Mouse (Mus musculus): ENCODE measurements around the gene Cd300c. TPM values are rescaled to one million over a fixed set of nuclear protein-coding genes. Genes with fewer than 3 reads are reported as not detected.
"Not testable (repeated sequence)": the region's sequence is repeated elsewhere in the genome, so short reads cannot be mapped to it uniquely, and the experiment has no call there.

Cd300c gene
- not detected for total RNA-seq (2021)

DNA sequence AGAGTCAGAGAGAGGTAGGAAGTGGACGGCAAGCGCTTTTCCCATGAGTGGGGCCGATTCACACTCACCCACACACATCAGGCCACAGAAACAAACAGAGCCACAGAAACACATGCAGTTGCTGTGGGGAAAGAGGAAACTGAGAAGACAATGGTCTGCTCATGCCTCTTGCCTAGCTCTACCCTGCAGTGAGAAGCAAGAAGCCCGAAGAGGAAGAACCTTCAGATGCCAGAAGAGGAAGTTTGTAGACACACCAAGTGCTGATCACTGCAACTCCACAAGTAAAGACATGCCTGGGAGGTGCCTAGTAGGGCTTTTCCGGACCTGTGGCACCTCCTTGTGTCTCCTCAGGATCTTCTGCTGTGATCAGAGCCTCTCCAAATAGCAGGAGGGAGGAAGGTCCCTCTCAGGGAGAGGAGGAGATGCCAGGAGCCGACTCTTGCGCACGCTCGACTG lies at the start of gene Cd300c:
TSS of gene Cd300c (minus strand) at position 406 of the 456 bp plus-strand sequence.
- intact Hi-C loops (cut with DNase I), result no loop called here
- peak; percentile 5 to 33 for DNase-seq (ENCODE audit: low spot score in 2 of 2)

DNA sequence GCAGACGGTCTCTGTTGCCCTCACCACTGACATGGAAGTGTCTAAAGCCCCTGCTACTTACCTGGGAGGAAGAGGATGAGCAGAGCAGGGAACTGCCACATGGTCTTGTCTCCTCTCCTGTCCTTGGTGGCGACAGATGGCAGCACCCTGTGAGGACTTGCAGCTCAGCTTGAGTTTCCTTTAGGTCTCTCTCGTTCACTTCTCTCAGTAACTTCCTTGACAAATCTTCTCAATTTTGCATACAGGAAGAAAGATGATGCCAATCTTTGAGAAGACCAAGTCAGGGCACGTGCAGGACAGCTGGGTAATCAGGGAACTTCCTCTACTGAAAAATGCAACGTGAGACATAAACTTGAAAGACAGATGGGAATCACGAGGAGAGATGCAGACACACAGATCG lies 47.1 kb upstream of the Cd300c start, which contains the start of gene Cd300ld2:
TSS of gene Cd300ld2 (minus strand) at position 101 of the 400 bp plus-strand sequence.
- intact Hi-C loops (cut with DNase I); DNase-seq (ENCODE audit: low spot score in 2 of 2): not testable (repeated sequence)

DNA sequence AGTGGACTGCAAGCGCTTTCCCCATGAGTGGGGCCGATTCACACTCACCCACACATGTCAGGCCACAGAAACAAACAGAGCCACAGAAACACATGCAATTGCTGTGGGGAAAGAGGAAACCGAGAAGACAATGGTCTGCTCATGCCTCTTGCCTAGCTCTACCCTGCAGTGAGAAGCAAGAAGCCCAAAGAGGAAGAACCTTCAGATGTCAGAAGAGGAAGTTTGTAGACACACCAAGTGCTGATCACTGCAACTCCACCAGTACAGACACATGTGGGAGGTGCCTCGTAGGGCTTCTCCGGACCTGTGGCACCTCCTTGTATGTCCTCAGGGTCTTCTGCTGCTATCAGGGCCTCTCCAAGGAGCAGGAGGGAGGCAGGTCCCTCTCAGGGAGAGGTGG lies 35.1 kb upstream of the Cd300c start:
- peak; percentile 4 to 9 for DNase-seq (ENCODE audit: low spot score in 2 of 2)
- intact Hi-C loops (cut with DNase I), result no loop called here

DNA sequence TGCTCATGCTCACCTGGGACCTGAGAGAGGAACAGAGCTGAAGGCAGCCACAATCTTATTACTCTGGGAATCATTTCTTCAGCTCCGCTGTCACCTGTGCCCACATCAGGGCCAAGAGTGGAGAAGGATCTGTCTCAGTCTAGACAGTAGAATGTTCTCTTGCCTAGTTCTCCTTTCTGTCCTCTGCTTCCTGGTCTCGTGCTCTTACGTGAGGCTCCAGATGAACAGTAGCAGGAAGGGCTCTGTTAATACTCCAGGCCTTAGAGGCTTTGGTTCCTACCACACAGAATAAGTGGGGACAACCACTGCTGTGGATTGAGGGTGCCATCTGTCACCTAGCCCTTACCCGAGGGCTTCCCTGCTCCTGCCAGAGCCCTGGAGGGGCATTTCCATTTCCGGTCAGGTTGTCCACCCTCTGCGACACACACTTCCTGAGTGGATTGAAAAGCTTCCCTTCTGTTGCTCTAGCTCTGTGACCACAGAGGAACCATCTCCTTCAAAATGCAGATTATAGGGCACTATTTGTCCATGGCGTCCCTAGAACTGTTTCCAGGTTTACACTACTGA lies 32.6 kb upstream of the Cd300c start, which contains the start of gene Cd300c2:
TSS of gene Cd300c2 (minus strand) at position 407 of the 567 bp plus-strand sequence.
- intact Hi-C loops (cut with DNase I), result loop anchor here (2.0 kb wide), 1 partner anchor 41 kb away; no protein-coding TSS in a partner anchor
- DNase-seq (ENCODE audit: low spot score in 2 of 2), result peak in 1 of 2 experiments; percentile 2

DNA sequence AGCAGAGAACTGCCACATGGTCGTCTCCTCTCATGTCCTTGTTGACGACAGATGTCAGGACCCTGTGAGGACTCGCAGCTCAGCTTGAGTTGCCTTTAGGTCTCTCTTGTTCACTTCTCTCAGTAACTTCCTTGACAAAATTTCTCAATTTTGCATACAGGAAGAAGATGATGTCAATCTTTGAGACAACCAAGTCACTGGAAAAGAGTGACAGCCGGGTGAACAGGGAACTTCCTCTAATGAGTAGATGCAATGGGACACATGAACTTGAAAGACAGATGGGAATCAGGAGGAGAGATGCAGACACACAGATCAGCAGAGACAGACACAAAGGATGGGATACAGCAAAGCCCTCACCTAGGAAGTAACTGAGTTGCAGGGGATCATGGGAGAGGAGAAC lies 20.8 kb upstream of the Cd300c start, which contains the start of gene Cd300ld:
TSS of gene Cd300ld (minus strand) at position 130 of the 400 bp plus-strand sequence.
- DNase-seq (ENCODE audit: low spot score in 2 of 2), result no peak
- intact Hi-C loops (cut with DNase I), result loop anchor here (5.0 kb wide), 1 partner anchor 138 kb away; no protein-coding TSS in a partner anchor

DNA sequence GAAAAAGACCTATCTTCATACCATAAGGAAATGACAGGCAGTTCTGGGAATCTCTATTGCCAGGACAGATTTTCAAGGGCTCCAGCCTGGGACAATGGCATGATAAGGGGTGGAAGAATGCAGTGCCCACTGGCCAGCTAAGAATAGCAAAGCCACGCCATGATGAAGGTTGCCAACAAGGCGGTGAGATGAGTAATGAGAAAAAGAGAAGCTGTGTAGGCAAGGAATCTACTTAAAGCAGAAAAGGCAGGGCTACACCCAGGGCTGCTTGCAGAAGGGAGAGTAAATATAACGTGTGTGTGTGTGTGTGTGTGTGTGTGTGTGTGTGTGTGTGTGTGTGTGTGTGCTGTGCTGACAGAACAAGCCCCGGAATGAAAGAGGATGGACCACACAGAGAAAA lies 12.9 kb upstream of the Cd300c start:
- intact Hi-C loops (cut with DNase I), result no loop called here
- peak in 1 of 2 experiments; percentile 69 for DNase-seq (ENCODE audit: low spot score in 2 of 2)

DNA sequence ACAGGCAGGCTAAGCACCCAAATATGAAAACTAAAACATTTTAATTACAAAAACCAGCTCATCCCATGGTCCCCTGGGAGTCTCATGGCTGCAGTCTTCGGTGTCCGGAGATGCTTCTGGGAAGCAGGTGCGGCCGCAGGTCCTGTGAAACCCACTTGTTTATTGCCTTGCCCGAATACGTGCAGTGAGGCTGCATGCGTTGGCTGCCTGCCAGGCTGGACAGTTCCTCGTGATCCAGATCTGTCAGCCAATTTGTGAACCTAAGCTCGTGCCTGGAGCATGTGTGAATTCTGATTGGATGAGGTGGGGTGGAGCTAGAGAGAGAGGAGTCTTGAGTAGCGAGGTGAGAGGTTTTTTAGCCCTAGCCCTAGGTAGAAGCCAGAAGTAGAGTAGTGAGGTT lies 3.8 kb upstream of the Cd300c start:
- intact Hi-C loops (cut with DNase I), result no loop called here
- no peak for DNase-seq (ENCODE audit: low spot score in 2 of 2)

DNA sequence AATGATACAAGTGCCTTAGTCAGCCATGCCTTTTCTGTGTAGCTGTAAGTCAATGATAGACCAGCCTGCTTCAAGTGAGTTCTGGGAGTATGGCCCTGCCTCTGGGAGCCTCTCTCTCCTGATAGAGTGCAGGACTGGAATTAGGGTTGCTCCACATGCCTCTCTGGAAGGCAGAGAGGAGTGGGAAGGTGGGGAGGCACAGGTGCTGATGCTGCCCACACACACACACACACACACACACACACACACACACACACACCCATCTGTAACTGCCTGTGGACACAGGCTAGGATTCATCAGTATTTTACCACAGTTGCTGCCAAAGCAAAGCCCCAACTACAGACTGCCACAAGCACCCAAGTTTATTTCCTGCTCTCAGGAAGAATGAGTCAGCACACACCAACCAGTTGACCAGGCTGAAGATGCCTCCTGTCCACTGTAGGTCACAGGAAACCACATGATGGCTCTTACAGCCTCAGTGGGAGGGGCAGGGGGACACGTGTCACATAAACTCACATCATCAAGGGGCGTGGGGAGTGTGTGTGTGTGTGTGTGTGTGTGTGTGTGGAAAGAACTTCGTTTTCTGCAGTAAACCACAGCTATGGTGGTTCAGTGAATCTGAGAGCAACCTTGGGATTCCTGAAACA lies 3.7 kb downstream of the Cd300c start:
- intact Hi-C loops (cut with DNase I), result no loop called here
- DNase-seq (ENCODE audit: low spot score in 2 of 2), result peak in 1 of 2 experiments; percentile 5

DNA sequence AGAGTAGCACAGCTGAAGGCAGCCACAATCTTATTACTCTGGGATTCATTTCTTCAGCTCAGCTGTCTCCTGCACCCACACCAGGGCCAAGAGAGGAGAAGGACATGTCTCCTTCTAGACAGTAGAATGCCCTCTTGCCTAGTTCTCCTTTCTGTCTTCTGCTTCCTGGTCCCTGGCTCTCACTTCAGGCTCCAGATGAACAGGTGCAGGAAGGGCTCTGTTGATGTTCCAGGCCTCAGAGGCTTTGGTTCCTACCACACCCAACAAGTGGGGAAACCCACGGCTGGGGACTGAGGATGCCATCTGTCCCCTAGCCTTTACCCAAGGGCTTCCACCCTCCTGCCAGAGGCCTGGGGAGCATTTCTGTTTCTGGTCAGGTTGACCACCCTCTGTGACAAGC lies 8.6 kb downstream of the Cd300c start:
- intact Hi-C loops (cut with DNase I), result loop anchor here (2.0 kb wide), 1 partner anchor 42 kb away; no protein-coding TSS in a partner anchor
- DNase-seq (ENCODE audit: low spot score in 2 of 2), result no peak

DNA sequence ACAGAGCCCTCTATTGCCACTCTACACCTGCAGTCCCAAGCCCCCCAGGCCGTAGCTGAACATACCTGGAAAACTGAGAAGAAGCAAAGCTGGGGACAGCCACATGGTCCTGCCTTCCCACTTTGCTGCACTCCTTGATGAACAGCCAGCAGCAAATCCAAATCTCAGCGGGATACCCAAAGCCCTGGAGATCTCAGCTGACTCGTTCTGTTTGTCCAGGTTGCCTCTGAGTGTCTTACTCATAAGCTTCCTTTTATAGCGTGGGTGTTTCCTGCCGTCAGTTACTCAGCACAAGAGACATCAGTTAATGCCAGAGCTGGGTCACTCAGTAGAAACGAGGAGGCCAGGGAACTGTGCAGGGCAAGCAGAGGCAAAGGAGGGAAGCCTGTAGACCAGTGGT lies 34.8 kb downstream of the Cd300c start, which contains the start of gene Cd300lb:
TSS of gene Cd300lb (minus strand) at position 243 of the 400 bp plus-strand sequence.
- DNase-seq (ENCODE audit: low spot score in 2 of 2), result no peak
- intact Hi-C loops (cut with DNase I), result no loop called here

DNA sequence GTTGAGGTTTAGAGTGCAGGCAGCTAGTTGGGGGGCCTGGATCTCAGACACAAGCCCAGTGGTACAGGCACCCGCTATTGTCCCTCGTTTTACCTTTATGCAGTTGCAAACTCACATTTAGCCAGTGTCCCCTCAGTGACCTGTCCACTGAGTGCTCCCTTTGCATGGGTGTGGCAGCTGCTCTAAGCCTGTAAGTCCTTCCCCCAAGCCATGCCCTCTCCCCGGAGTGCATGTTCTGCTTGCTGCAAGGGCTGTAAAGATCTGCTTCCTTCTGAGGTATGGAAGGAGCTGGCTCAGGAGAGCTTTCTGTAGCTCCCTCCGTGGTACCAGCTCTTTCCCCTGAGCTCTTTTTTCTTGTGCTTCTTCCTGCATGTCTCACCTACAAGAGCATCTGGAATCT lies 35.4 kb downstream of the Cd300c start:
- no peak for DNase-seq (ENCODE audit: low spot score in 2 of 2)
- intact Hi-C loops (cut with DNase I), result no loop called here

DNA sequence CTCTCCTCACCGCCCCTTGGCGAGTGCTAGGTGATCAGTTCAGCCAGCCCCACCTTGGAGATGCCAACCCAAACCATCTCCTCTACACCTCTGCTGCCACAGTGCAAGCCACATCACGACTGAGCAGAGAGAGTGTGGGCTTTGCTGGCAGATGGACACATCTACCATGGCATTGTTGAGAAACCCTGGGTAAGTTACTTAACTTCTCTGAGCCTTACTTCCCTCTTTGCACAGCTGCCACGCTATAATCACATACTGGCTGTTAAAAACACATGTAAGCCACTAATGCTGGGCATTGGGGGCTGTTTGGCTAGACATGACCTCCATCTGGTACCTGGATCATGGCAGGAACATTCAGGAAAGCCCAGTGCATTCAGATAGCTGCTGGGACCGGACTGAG lies 37.9 kb downstream of the Cd300c start:
- DNase-seq (ENCODE audit: low spot score in 2 of 2), result no peak
- intact Hi-C loops (cut with DNase I), result no loop called here

DNA sequence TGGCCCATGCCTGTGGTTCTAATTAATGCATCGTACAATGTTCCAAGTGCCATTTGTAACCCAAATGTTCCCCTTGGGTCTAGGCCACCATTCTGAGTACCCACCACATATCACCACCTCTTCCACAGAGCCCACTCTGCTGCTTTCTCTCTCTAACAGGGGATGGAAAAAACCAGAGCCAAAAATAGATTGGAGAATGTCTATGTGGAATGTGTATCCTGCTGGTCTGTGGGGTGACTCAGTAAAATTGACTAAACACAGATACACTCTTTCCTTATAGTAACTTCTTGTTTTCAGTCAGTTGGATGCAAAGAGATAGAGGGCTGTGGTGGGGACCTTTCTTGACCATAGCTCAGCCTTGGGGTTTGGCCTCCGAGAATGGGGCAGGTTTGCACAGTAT lies 39.4 kb downstream of the Cd300c start:
- peak in 1 of 2 experiments; percentile 45 for DNase-seq (ENCODE audit: low spot score in 2 of 2)
- intact Hi-C loops (cut with DNase I), result no loop called here

DNA sequence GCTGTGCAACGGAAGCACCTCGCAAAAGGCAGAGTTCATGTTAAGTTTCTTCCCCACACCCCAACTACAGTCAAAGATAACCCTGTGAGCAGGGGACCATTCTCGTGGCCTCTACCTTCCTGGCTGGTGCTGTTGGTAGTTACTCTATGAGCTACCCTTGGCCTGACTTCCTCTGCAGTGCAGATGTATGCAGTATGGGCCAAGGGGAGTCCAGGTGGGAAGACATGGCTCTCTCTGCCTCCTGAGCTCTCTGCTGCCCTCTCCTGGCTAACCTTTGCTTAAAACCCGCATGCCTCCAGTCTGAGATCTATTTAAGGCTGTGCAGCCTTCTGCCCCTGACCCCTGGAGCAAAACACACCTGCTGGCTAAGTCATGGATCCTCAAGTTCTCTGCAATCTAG lies 45.0 kb downstream of the Cd300c start:
- no peak for DNase-seq (ENCODE audit: low spot score in 2 of 2)
- intact Hi-C loops (cut with DNase I), result no loop called here

DNA sequence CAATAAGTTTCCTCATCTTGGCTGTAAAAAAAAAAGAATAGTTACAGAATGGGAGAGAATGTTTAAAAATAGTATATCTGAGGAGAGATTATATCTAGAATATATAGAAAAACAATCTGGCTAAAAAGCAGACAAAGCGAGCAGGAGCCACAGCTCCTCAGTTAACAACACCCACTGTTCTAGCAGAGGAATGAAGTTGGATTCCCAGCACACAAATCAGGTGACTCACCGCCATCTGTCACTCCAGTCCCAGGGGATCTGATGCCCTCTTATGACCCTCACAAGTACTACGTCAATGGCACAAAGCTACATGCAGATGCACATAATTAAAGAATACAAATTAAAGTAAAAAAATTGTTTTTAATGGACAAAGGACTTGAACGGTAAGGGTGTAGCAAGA lies 46.5 kb downstream of the Cd300c start:
- intact Hi-C loops (cut with DNase I), result no loop called here
- DNase-seq (ENCODE audit: low spot score in 2 of 2), result peak; percentile 52 to 91

DNA sequence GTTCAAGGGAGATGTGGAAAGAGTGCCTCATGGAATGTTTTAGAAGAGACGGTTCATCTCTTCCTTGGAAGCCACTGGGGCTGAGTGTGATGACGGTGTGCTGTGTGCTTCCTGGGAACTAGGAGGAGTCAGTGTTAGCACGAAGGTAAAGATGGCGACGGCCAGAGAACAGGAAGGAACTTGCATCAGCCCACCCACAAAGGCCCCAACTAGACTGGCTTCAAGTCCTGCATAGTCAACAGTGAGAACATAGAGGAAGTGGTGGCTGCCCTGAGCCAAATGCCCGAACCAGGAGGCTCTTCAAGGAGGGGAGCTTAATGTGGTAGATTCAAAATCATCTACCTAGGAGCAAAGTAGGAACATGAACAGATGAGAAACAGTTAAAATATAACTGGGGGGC lies 51.8 kb downstream of the Cd300c start:
- no peak for DNase-seq (ENCODE audit: low spot score in 2 of 2)
- intact Hi-C loops (cut with DNase I), result no loop called here

DNA sequence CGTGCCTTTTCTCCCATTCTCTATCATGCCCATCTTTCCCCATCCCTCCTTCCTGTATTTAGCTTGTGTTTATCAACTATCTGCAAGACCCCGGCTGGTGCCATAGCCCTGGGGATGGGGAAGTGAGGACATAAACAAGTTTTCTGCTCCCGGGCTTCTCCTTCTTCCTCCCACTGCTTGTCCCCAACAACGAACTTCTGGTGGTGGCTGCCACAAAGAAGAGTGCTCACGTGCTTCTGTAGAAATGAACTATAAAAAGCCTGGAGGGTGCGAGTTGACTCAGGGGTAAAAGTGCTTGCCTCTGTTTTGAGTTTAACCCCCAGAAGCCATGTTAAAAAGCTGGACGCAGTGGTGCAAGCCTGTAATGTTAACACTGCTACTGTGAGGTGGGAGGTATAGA lies 54.0 kb downstream of the Cd300c start:
- no peak for DNase-seq (ENCODE audit: low spot score in 2 of 2)
- intact Hi-C loops (cut with DNase I), result loop anchor here (5.0 kb wide), 1 partner anchor 243 kb away; no protein-coding TSS in a partner anchor

DNA sequence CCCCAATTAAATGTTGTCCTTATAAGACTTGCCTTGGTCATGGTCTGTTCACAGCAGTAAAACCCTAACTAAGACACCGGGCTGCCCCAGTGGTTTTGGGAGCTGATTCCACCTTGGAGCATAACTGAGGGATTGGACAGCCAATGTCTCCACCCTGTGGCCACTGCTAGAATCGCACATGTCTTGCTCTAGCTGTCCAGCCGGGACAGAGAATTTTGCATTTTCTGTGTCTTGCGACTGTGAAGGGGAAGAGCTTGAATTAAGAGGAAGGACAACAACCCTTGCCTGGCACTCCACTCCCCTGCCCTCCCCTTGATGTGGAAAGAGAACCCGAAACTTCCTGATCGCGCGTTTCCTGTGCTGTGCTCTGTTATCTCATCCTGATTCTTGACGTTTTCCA lies 56.1 kb downstream of the Cd300c start:
- intact Hi-C loops (cut with DNase I), result loop anchor here (1.0 to 5.0 kb wide), 4 partner anchors 33 to 241 kb away; no protein-coding TSS in a partner anchor
- DNase-seq (ENCODE audit: low spot score in 2 of 2), result peak; percentile 83 to 86

DNA sequence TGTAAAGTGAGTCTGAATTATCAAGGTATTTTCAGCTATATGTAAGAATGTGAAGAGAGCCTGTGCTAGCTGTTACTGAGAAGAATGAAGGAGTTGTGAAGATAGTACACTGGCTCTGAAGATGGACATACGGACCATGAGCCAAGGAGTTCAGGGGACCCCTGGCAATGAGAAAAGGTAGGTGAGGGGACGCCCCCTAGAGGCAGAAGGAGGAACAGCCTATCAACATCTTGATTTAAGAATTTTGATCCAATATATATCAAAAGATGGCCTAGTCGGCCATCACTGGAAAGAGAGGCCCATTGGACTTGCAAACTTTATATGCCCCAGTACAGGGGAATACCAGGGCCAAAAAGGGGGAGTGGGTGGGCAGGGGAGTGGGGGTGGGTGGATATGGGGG lies 59.4 kb downstream of the Cd300c start:
- DNase-seq (ENCODE audit: low spot score in 2 of 2); intact Hi-C loops (cut with DNase I): not testable (repeated sequence)

DNA sequence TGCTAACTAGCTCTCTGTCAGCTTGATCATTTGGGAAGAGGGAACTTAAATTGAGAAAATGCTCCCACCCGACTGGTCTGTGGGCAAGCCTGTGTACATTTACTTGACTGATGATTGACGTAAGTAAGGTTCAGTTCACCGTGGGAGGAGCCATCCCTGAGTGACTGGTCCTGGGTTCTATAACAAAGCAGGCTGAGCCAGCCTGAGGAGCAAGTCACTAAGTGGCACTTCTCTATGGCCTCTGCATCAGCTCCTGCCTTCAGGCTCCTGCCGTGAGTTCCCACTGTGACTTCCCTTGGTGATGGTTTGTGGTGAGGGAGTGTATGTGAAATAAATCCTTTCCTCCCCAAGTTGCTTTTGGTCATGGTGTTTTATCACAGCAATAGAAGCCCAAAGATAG lies 60.9 kb downstream of the Cd300c start:
- DNase-seq (ENCODE audit: low spot score in 2 of 2), result no peak
- intact Hi-C loops (cut with DNase I), result no loop called here

DNA sequence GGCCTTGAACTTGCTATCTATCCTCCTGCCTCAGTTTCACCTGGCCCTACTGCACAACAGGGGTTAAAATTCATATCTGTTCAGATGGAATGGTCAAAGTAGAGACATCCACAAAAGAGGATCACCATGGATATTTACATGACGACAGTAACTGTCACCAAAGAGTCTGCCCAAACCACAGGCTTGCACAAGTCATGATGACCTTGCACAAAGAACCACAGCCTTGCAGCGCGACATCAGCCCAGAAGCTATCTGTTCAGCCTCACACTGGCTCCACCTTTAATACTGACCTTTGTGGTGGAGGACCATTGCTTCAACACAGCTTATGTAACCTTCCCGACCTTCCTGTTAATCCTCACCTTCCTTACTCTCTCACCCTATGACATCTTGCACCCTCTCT lies 61.4 kb downstream of the Cd300c start:
- intact Hi-C loops (cut with DNase I), result no loop called here
- DNase-seq (ENCODE audit: low spot score in 2 of 2), result no peak
